ENCODE assay signal across 8 mouse cellular contexts in the genomic region with DNA sequence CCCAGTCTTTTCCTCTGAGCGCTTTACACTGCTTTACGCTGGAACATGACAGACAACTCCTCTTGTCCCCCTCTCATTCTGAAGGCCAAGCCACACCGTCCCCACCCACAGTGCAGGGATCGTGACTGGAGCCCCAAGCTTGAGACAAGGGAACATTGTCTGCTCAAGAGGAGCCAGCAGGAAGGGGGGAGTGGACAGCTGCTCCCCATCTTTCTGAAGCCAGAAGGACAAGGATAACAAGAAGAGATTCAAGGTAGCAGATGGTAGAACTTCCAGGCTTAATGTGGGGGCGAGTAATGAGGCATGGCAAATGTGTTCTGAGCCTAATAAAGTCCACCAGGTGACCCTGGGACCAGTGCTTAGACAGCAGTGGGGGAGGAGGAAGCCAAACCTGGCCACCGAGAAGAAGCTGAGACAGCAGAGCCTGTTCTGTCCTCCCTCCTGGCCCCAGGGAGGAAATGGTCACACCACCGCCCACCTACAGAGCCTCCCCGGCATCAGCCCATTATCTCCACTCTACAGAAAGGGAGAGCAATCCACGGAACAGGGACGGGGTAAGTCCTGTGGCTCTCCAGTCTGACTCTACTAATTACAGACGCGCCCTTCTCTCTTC. TPM values are rescaled to one million over a fixed set of nuclear protein-coding genes. Genes with fewer than 3 reads are reported as not detected.
DNase-seq lines count a peak whose midpoint lies in the region; ATAC-seq and TF ChIP-seq lines count a peak whose summit lies in the region.

No protein-coding gene starts in this region.

- WGBS in heart, embryonic 12.5 days: 18% methylated on average over 12 of the region's 12 CpGs
- WGBS in hindbrain, embryonic 14.5 days: 25% methylated on average over 12 of the region's 12 CpGs
- 12% methylated on average over 12 of the region's 12 CpGs for WGBS in limb, embryonic 14.5 days

- intact Hi-C loops in heart, postnatal 25 days (cut with DNase I): no loop called here

- H3K36me3 ChIP-seq in heart, embryonic 12.5 days: peaks cover 20% of the 10 kb centered on the region
- no peaks in the 10 kb centered on the region for H3K36me3 ChIP-seq in hindbrain, embryonic 14.5 days (replicated peaks; ENCODE audit: control insufficient read depth, insufficient read depth)
- H3K36me3 ChIP-seq in limb, embryonic 14.5 days (ENCODE audit: control insufficient read depth, insufficient read depth, low read length): peaks cover 39% of the 10 kb centered on the region

- peak overlapping the region; percentile 95 for H3K4me2 ChIP-seq in heart, embryonic 12.5 days
- peak overlapping the region; percentile 74 for H3K4me2 ChIP-seq in hindbrain, embryonic 14.5 days (replicated peaks)
- peak overlapping the region; percentile 97 for H3K4me2 ChIP-seq in limb, embryonic 14.5 days (replicated peaks; ENCODE audit: low read depth, low read length, severe bottlenecking)

- H3K9ac ChIP-seq in heart, embryonic 12.5 days: peak overlapping the region; percentile 91
- 0 out of 2 replicates have a peak overlapping the region, but pooled peaks have one; percentile 6 for H3K9ac ChIP-seq in hindbrain, embryonic 14.5 days
- H3K9ac ChIP-seq in limb, embryonic 14.5 days (ENCODE audit: low read depth, low read length, severe bottlenecking): peak overlapping the region; percentile 95

- peak overlapping the region; percentile 72 for H3K4me3 ChIP-seq in heart, embryonic 12.5 days
- H3K4me3 ChIP-seq in hindbrain, embryonic 14.5 days (replicated peaks; ENCODE audit: low read length): peak overlapping the region; percentile 11
- peak overlapping the region; percentile 95 for H3K4me3 ChIP-seq in limb, embryonic 14.5 days (replicated peaks; ENCODE audit: low read length)

- no peaks in the 10 kb centered on the region for H3K9me3 ChIP-seq in heart, embryonic 12.5 days (replicated peaks)
- no peaks in the 10 kb centered on the region for H3K9me3 ChIP-seq in hindbrain, embryonic 14.5 days (ENCODE audit: control insufficient read depth, low read length)
- H3K9me3 ChIP-seq in limb, embryonic 14.5 days (ENCODE audit: control insufficient read depth, low read length): no peaks in the 10 kb centered on the region

- no peaks in the 10 kb centered on the region for H3K27me3 ChIP-seq in heart, embryonic 12.5 days (replicated peaks)
- peaks cover 15% of the 10 kb centered on the region; the same call in 1 of the 2 replicates for H3K27me3 ChIP-seq in hindbrain, embryonic 14.5 days (ENCODE audit: control insufficient read depth, insufficient read depth, low read length)
- no peaks in the 10 kb centered on the region for H3K27me3 ChIP-seq in limb, embryonic 14.5 days (ENCODE audit: control insufficient read depth, insufficient read depth, low read length)

- DNase-seq in heart, postnatal 25 days (ENCODE audit: low spot score): no peak
- peak; percentile 84 for DNase-seq in brain, adult 2 months (ENCODE audit: low read depth, low spot score)
- no peak for DNase-seq in hindbrain, embryonic 14.5 days (ENCODE audit: low spot score)
- no peak for DNase-seq in limb, embryonic 14.5 days (ENCODE audit: low spot score)
- no peak for DNase-seq in ovary, postnatal 14 days (ENCODE audit: low spot score)
- no peak for DNase-seq in spleen, postnatal 4 days (ENCODE audit: low spot score in 2 of 2)
- DNase-seq in natural killer cell, adult 2 months (ENCODE audit: low spot score in 2 of 2): no peak

- H3K4me1 ChIP-seq in heart, embryonic 12.5 days (replicated peaks): peaks cover 93% of the 10 kb centered on the region
- H3K4me1 ChIP-seq in hindbrain, embryonic 14.5 days (replicated peaks; ENCODE audit: control insufficient read depth, insufficient read depth, low read length): peaks cover 25% of the 10 kb centered on the region
- H3K4me1 ChIP-seq in limb, embryonic 14.5 days (ENCODE audit: control insufficient read depth, insufficient read depth, low read length): peaks cover 79% of the 10 kb centered on the region

- ATAC-seq in heart, embryonic 12.5 days (ENCODE audit: insufficient number of reproducible peaks, low FRiP score): no peak
- no peak for ATAC-seq in hindbrain, embryonic 14.5 days (ENCODE audit: low FRiP score)
- ATAC-seq in limb, embryonic 14.5 days (ENCODE audit: low FRiP score, low read depth): no peak

- H3K27ac ChIP-seq in heart, embryonic 12.5 days (ENCODE audit: poor library complexity, severe bottlenecking): peak overlapping the region; percentile 50; the same call in 1 of the 2 replicates
- no peak overlapping the region for H3K27ac ChIP-seq in hindbrain, embryonic 14.5 days
- no peak overlapping the region for H3K27ac ChIP-seq in limb, embryonic 14.5 days (replicated peaks; ENCODE audit: low read depth, low read length)

- no peak for TF ChIP-seq POLR2A in limb, embryonic 14.5 days (IDR thresholded peaks at IDR 0.05; ENCODE audit: borderline replicate concordance, extremely low read depth, insufficient read depth, insufficient read length)

RNA-seq across cellular contexts. Expression of a gene that starts 5.5 kb away (rescaled TPM):
- 8.7 and 10.6 TPM in 2 replicates for polyA plus RNA-seq in heart, embryonic 12.5 days (2016; fragmentation: Nextera tagmentation; extraction: Ambion mirVana)
- total RNA-seq in heart, postnatal 25 days (2021): 10 to 100 TPM; 24.0 to 28.8 TPM
- polyA plus RNA-seq in hindbrain, embryonic 14.5 days (2014; fragmentation: Nextera tagmentation; extraction: Ambion mirVana): 15.5 and 19.5 TPM in 2 replicates
- 42.8 and 55.2 TPM in 2 replicates for polyA plus RNA-seq in limb, embryonic 14.5 days (2012; rRNA removed)
- 15.4 and 16.4 TPM in 2 replicates for polyA plus RNA-seq in limb, embryonic 14.5 days (2014; fragmentation: Nextera tagmentation; extraction: Ambion mirVana)

RNA-seq across cellular contexts. Expression of a gene that starts 48.0 kb away (rescaled TPM):
- 2.3 and 2.6 TPM in 2 replicates for polyA plus RNA-seq in heart, embryonic 12.5 days (2016; fragmentation: Nextera tagmentation; extraction: Ambion mirVana)
- 1 to 10 TPM; 4.4 TPM for total RNA-seq in heart, postnatal 25 days (2021)
- 2.6 and 3.5 TPM in 2 replicates for polyA plus RNA-seq in hindbrain, embryonic 14.5 days (2014; fragmentation: Nextera tagmentation; extraction: Ambion mirVana)
- polyA plus RNA-seq in limb, embryonic 14.5 days (2012; rRNA removed): 5.3 and 8.5 TPM in 2 replicates
- 5.9 and 6.5 TPM in 2 replicates for polyA plus RNA-seq in limb, embryonic 14.5 days (2014; fragmentation: Nextera tagmentation; extraction: Ambion mirVana)

Comparison
In these comparisons a context has a peak if more than half of its experiments do, and no peak if none do; other contexts are left out.
1. H3K4me3 ChIP-seq: peak in every context shown above with its lines; median percentile 95 in limb, embryonic 14.5 days; 72 in heart, embryonic 12.5 days; 11 in hindbrain, embryonic 14.5 days.
2. H3K9ac ChIP-seq: peak in every context shown above with its lines; median percentile 95 in limb, embryonic 14.5 days; 91 in heart, embryonic 12.5 days; 6 in hindbrain, embryonic 14.5 days.